Mouse (Mus musculus) limb, embryonic 11.5 days (tissue): ENCODE data around the gene Ube3c. TPM values are rescaled to one million over a fixed set of nuclear protein-coding genes. Genes with fewer than 3 reads are reported as not detected.
"Not testable (repeated sequence)": the region's sequence is repeated elsewhere in the genome, so short reads cannot be mapped to it uniquely, and the experiment has no call there.

Experiments
- ATAC-seq: fragments of 200-750 bp; cut with Nextera tagmentation; 2 replicates; pipeline ENCODE4 v1.8.0; 2017; ENCODE audit warnings: low read depth; ENCODE audit not compliant: insufficient number of reproducible peaks, low FRiP score, low TSS enrichment
- DNase-seq: peaks from one replicate; pipeline ENCODE4 v3.0.0-alpha.2; 2015; ENCODE audit warnings: low spot score
- H3K27ac ChIP-seq: fragments of 300-500 bp; sonication (generic); replicated peaks from 2 replicates; pipeline ENCODE4 v1.5.1; 2014; ENCODE audit warnings: low read depth, mild to moderate bottlenecking, low read length
- H3K27me3 ChIP-seq: fragments of 300-500 bp; sonication (generic); 2 replicates; pipeline ENCODE4 v1.6.1; 2014; ENCODE audit warnings: mild to moderate bottlenecking, low read length, mixed read lengths; ENCODE audit not compliant: control insufficient read depth, insufficient read depth
- H3K36me3 ChIP-seq: fragments of 300-500 bp; sonication (generic); 2 replicates; pipeline ENCODE4 v1.6.1; 2014; ENCODE audit warnings: mild to moderate bottlenecking, low read length, moderate library complexity, mixed read lengths; ENCODE audit not compliant: control insufficient read depth, insufficient read depth
- H3K4me1 ChIP-seq: fragments of 300-500 bp; sonication (generic); 2 replicates; pipeline ENCODE4 v1.6.1; 2014; ENCODE audit warnings: low read length, mixed read lengths; ENCODE audit not compliant: control insufficient read depth, insufficient read depth
- H3K4me2 ChIP-seq: fragments of 300-500 bp; sonication (generic); 2 replicates; pipeline ENCODE4 v1.6.1; 2014; ENCODE audit warnings: low read depth, mild to moderate bottlenecking, moderate library complexity; ENCODE audit not compliant: severe bottlenecking
- H3K4me3 ChIP-seq: fragments of 300-500 bp; sonication (generic); 2 replicates; pipeline ENCODE4 v1.5.1; 2014; ENCODE audit warnings: low read depth, low read length
- H3K9ac ChIP-seq: fragments of 300-500 bp; sonication (generic); 2 replicates; pipeline ENCODE4 v1.6.1; 2014; ENCODE audit warnings: mild to moderate bottlenecking, low read length
- H3K9me3 ChIP-seq: fragments of 300-500 bp; sonication (generic); 2 replicates; pipeline ENCODE4 v1.6.1; 2016; ENCODE audit warnings: low read length; ENCODE audit not compliant: control insufficient read depth
- WGBS: fragments of 180-500 bp; shearing (Covaris S2); extraction: QIAGEN DNeasy Blood & Tissue Kit; methylation state at CpG from one replicate; pipeline ENCODE4 v1.1.7; 2014; 5-methylcytosine and 5-hydroxymethylcytosine counted together
- polyA plus RNA-seq: library from polyadenylated mRNA; unstranded; fragments of >200 nt; fragmentation: Nextera tagmentation; extraction: Ambion mirVana; gene quantifications from 2 replicates; pipeline ENCODE4 v1.2.1, GENCODE M21; 2014

Ube3c gene
- polyA plus RNA-seq, 1 experiment from 2014 or later: 31.9 TPM

GRCm38 (mm10) chr5:29583880-29584595 is 15.0 kb downstream of the Ube3c start:
- Histone ChIP-seq H3K9me3 (no peaks in the 10 kb centered on the region), H3K36me3 (no peaks in the 10 kb centered on the region; the same call in 1 of the 2 replicates), H3K27ac (no peak overlapping the region), H3K9ac (no peak overlapping the region), H3K27me3 (no peaks in the 10 kb centered on the region), H3K4me2 (no peak overlapping the region), H3K4me1 (no peaks in the 10 kb centered on the region), H3K4me3 (no peak overlapping the region)
- no peak for ATAC-seq
- WGBS: 90% methylated on average over 2 of the region's 2 CpGs
- DNase-seq: no peak

GRCm38 (mm10) chr5:29592161-29592560 is 23.1 kb downstream of the Ube3c start:
- H3K4me2 ChIP-seq, H3K27me3 ChIP-seq, ATAC-seq, DNase-seq, H3K9ac ChIP-seq, H3K27ac ChIP-seq, H3K4me3 ChIP-seq, H3K4me1 ChIP-seq, H3K9me3 ChIP-seq: not testable (repeated sequence)
- 95% methylated on average over 7 of the region's 7 CpGs for WGBS
- H3K36me3 ChIP-seq: peaks cover 17% of the 10 kb centered on the region

- Histone ChIP-seq H3K4me1 (no peaks in the 10 kb centered on the region), H3K9me3 (no peaks in the 10 kb centered on the region), H3K27ac (no peak overlapping the region), H3K9ac (no peak overlapping the region), H3K4me2 (no peak overlapping the region), H3K27me3 (no peaks in the 10 kb centered on the region), H3K4me3 (no peak overlapping the region), H3K36me3 (peaks cover 7% of the 10 kb centered on the region; the same call in 1 of the 2 replicates)
- 88% methylated on average over 2 of the region's 2 CpGs for WGBS
- ATAC-seq (no peak), DNase-seq (no peak)
Observed at GRCm38 (mm10) chr5:29606546-29606945, 37.5 kb downstream of the Ube3c start.

GRCm38 (mm10) chr5:29625610-29626009 is 56.6 kb downstream of the Ube3c start:
- WGBS: 87% methylated on average over 10 of the region's 10 CpGs
- Histone ChIP-seq H3K4me1 (no peaks in the 10 kb centered on the region), H3K9ac (no peak overlapping the region), H3K9me3 (no peaks in the 10 kb centered on the region), H3K4me2 (no peak overlapping the region), H3K4me3 (no peak overlapping the region), H3K27ac (no peak overlapping the region), H3K36me3 (peaks cover 5% of the 10 kb centered on the region; the same call in 1 of the 2 replicates), H3K27me3 (no peaks in the 10 kb centered on the region)
- ATAC-seq (no peak), DNase-seq (no peak)

GRCm38 (mm10) chr5:29629941-29630340 is 60.9 kb downstream of the Ube3c start:
- no peak overlapping the region for H3K9ac ChIP-seq
- H3K36me3 ChIP-seq: no peaks in the 10 kb centered on the region
- no peak overlapping the region for H3K27ac ChIP-seq
- no peak overlapping the region for H3K4me3 ChIP-seq
- WGBS: 91% methylated on average over 2 of the region's 2 CpGs
- no peaks in the 10 kb centered on the region for H3K27me3 ChIP-seq
- DNase-seq (no peak), ATAC-seq (no peak)
- H3K4me1 ChIP-seq: no peaks in the 10 kb centered on the region
- H3K4me2 ChIP-seq: no peak overlapping the region
- no peaks in the 10 kb centered on the region for H3K9me3 ChIP-seq

GRCm38 (mm10) chr5:29631711-29632110 is 62.7 kb downstream of the Ube3c start:
- DNase-seq (no peak), ATAC-seq (no peak)
- no peak overlapping the region for H3K27ac ChIP-seq

GRCm38 (mm10) chr5:29636298-29636697 is 67.3 kb downstream of the Ube3c start:
- Histone ChIP-seq H3K27me3 (no peaks in the 10 kb centered on the region), H3K4me3 (no peak overlapping the region), H3K9me3 (no peaks in the 10 kb centered on the region), H3K27ac (no peak overlapping the region), H3K36me3 (peaks cover 8% of the 10 kb centered on the region; the same call in 1 of the 2 replicates), H3K4me2 (no peak overlapping the region), H3K9ac (no peak overlapping the region), H3K4me1 (no peaks in the 10 kb centered on the region)
- DNase-seq (no peak), ATAC-seq (no peak)

More at GRCm38 (mm10) chr5:29631711-29632110, 62.7 kb downstream of the Ube3c start:
- Histone ChIP-seq H3K4me2 (no peak overlapping the region), H3K4me3 (no peak overlapping the region), H3K9ac (no peak overlapping the region), H3K4me1 (no peaks in the 10 kb centered on the region), H3K9me3 (no peaks in the 10 kb centered on the region), H3K27me3 (no peaks in the 10 kb centered on the region), H3K36me3 (no peaks in the 10 kb centered on the region)
- WGBS: 76% methylated on average over 3 of the region's 3 CpGs

GRCm38 (mm10) chr5:29636884-29637283 is 67.8 kb downstream of the Ube3c start:
- no peak overlapping the region for H3K9ac ChIP-seq
- DNase-seq: no peak
- H3K9me3 ChIP-seq: no peaks in the 10 kb centered on the region
- no peak overlapping the region for H3K27ac ChIP-seq
- H3K4me3 ChIP-seq: no peak overlapping the region
- H3K4me1 ChIP-seq: no peaks in the 10 kb centered on the region
- peaks cover 8% of the 10 kb centered on the region; the same call in 1 of the 2 replicates for H3K36me3 ChIP-seq
- ATAC-seq: no peak
- no peaks in the 10 kb centered on the region for H3K27me3 ChIP-seq
- H3K4me2 ChIP-seq: no peak overlapping the region
